Mouse (Mus musculus): Measurements from ENCODE around the gene Elf2. TPM values are rescaled to one million over a fixed set of nuclear protein-coding genes. Genes with fewer than 3 reads are reported as not detected.
A peak's percentile ranks its signal among the peaks of the same experiment; 100 is the strongest.
"Not testable (repeated sequence)": the region's sequence is repeated elsewhere in the genome, so short reads cannot be mapped to it uniquely, and the experiment has no call there.

Gene Elf2
- total and polyA plus RNA-seq, 3 experiments = 31.2 to 41.2 (median 32.2) TPM

GRCm38 (mm10) chr3:51357078-51357477 is 16.6 kb upstream of the Elf2 start:
- no peak for TF ChIP-seq ELF1 (IDR thresholded peaks at IDR 0.05; ENCODE audit: low read depth, low read length)

GRCm38 (mm10) chr3:51354956-51355355 is 14.5 kb upstream of the Elf2 start:
- H3K36me3 ChIP-seq (replicated peaks in 1 of 2; ENCODE audit: control insufficient read depth in 1 of 2, insufficient read depth in 1 of 2, low read length in 1 of 2); H3K4me2 ChIP-seq (ENCODE audit: insufficient read depth, low read depth, poor library complexity, severe bottlenecking); H3K9ac ChIP-seq (ENCODE audit: insufficient read depth, low read depth); H3K27me3 ChIP-seq (replicated peaks); H3K27ac ChIP-seq (ENCODE audit: insufficient read depth, low read depth); H3K4me3 ChIP-seq (replicated peaks in 1 of 3; ENCODE audit: low read depth in 2 of 3, low read length in 2 of 3, poor library complexity in 1 of 3); H3K4me1 ChIP-seq (ENCODE audit: control insufficient read depth in 1 of 2, insufficient read depth in 2 of 2); DNase-seq (ENCODE audit: extremely low read depth); H3K9me3 ChIP-seq (replicated peaks; ENCODE audit: low read length); dilution Hi-C loops (cut with MboI; ENCODE audit: extremely low pct_ligation_motif_present, extremely low pct_unique_long_range_greater_than_20kb, low sequenced_read_pairs); H3K79me2 ChIP-seq (replicated peaks; ENCODE audit: control insufficient read depth, extremely low read depth, insufficient read depth, poor library complexity, severe bottlenecking): not testable (repeated sequence)
- in situ Hi-C loops (cut with MboI; ENCODE audit: low pct_ligation_motif_present, low pct_unique_long_range_greater_than_20kb, low sequenced_read_pairs) = loop anchor here (10.0 kb wide), 1 partner anchor 70 kb away; no protein-coding TSS in a partner anchor
- TF ChIP-seq TBP (conservative IDR thresholded peaks at IDR 0.05; ENCODE audit: low read depth, low read length) = peak; percentile 92

More at GRCm38 (mm10) chr3:51357078-51357477, 16.6 kb upstream of the Elf2 start:
- no peaks in the 10 kb centered on the region for H3K27me3 ChIP-seq (replicated peaks)
- peak overlapping the region in 1 of 3 experiments; percentile 34 for H3K4me3 ChIP-seq (replicated peaks in 1 of 3; ENCODE audit: low read depth in 2 of 3, low read length in 2 of 3, poor library complexity in 1 of 3)
- dilution Hi-C loops (cut with MboI; ENCODE audit: extremely low pct_ligation_motif_present, extremely low pct_unique_long_range_greater_than_20kb, low sequenced_read_pairs) (no loop called here), in situ Hi-C loops (cut with MboI; ENCODE audit: low pct_ligation_motif_present, low pct_unique_long_range_greater_than_20kb, low sequenced_read_pairs) (loop anchor here (10.0 kb wide), 1 partner anchor 72 kb away; no protein-coding TSS in a partner anchor)
- peaks cover 4% of the 10 kb centered on the region in 2 experiments for H3K4me1 ChIP-seq (ENCODE audit: control insufficient read depth in 1 of 2, insufficient read depth in 2 of 2)
- H3K27ac ChIP-seq (ENCODE audit: insufficient read depth, low read depth) = no peak overlapping the region
- no peak overlapping the region for H3K9ac ChIP-seq (ENCODE audit: insufficient read depth, low read depth)
- H3K4me2 ChIP-seq (ENCODE audit: insufficient read depth, low read depth, poor library complexity, severe bottlenecking) = peak overlapping the region; percentile 52
- H3K9me3 ChIP-seq (replicated peaks; ENCODE audit: low read length) = no peaks in the 10 kb centered on the region
- H3K36me3 ChIP-seq (replicated peaks in 1 of 2; ENCODE audit: control insufficient read depth in 1 of 2, insufficient read depth in 1 of 2, low read length in 1 of 2) = no peaks in the 10 kb centered on the region
- no peak for DNase-seq (ENCODE audit: extremely low read depth)
- no peaks in the 10 kb centered on the region for H3K79me2 ChIP-seq (replicated peaks; ENCODE audit: control insufficient read depth, extremely low read depth, insufficient read depth, poor library complexity, severe bottlenecking)

GRCm38 (mm10) chr3:51354034-51354427 is 13.6 kb upstream of the Elf2 start:
- Histone ChIP-seq H3K9me3 (replicated peaks; ENCODE audit: low read length) (no peaks in the 10 kb centered on the region), H3K4me2 (ENCODE audit: insufficient read depth, low read depth, poor library complexity, severe bottlenecking) (no peak overlapping the region), H3K4me1 (ENCODE audit: control insufficient read depth in 1 of 2, insufficient read depth in 2 of 2) (peaks cover 4% of the 10 kb centered on the region in 2 experiments), H3K4me3 (replicated peaks in 1 of 3; ENCODE audit: low read depth in 2 of 3, low read length in 2 of 3, poor library complexity in 1 of 3) (no peak overlapping the region), H3K79me2 (replicated peaks; ENCODE audit: control insufficient read depth, extremely low read depth, insufficient read depth, poor library complexity, severe bottlenecking) (no peaks in the 10 kb centered on the region), H3K9ac (ENCODE audit: insufficient read depth, low read depth) (no peak overlapping the region), H3K27ac (ENCODE audit: insufficient read depth, low read depth) (no peak overlapping the region), H3K27me3 (replicated peaks) (peaks cover 3% of the 10 kb centered on the region), H3K36me3 (replicated peaks in 1 of 2; ENCODE audit: control insufficient read depth in 1 of 2, insufficient read depth in 1 of 2, low read length in 1 of 2) (no peaks in the 10 kb centered on the region)
- in situ Hi-C loops (cut with MboI; ENCODE audit: low pct_ligation_motif_present, low pct_unique_long_range_greater_than_20kb, low sequenced_read_pairs) (loop anchor here (10.0 kb wide), 1 partner anchor 69 kb away; no protein-coding TSS in a partner anchor), dilution Hi-C loops (cut with MboI; ENCODE audit: extremely low pct_ligation_motif_present, extremely low pct_unique_long_range_greater_than_20kb, low sequenced_read_pairs) (no loop called here)
- TF ChIP-seq POLR2AphosphoS2 (IDR thresholded peaks at IDR 0.05; ENCODE audit: low read depth, low read length) = no peak
- no peak for TF ChIP-seq NELFE (IDR thresholded peaks at IDR 0.05; ENCODE audit: low read depth, low read length)
- no peak for TF ChIP-seq MYC (IDR thresholded peaks at IDR 0.05; ENCODE audit: low read depth, low read length)
- no peak for TF ChIP-seq SMC3 (IDR thresholded peaks at IDR 0.05; ENCODE audit: low read depth, low read length)
- TF ChIP-seq CTCF (conservative IDR thresholded peaks at IDR 0.05 in 1 of 2, IDR thresholded peaks at IDR 0.05 in 1 of 2; ENCODE audit: low read depth in 2 of 2, low read length in 2 of 2) = peak in 1 of 2 experiments; percentile 31; a peak in 2 of 4 replicates
- DNase-seq (ENCODE audit: extremely low read depth) = no peak
